Mouse (Mus musculus) CH12.LX (cell line): Measurements from ENCODE around the gene Cops4.

Experiments used
- CHD1 ChIP-seq: IDR thresholded peaks from 2 replicates; pipeline ENCODE4 v1.6.1; 2012; ENCODE audit warnings: low read depth, low read length, improper control_type of control experiment, inconsistent platforms
- CHD2 ChIP-seq: IDR thresholded peaks from 2 replicates; pipeline ENCODE4 v1.6.1; 2011; ENCODE audit warnings: low read length, improper control_type of control experiment
- CTCF ChIP-seq, 2 experiments: IDR thresholded peaks in 1 of 2; conservative IDR thresholded peaks in 1 of 2; 2 replicates each; pipeline ENCODE4 v1.5.1; 2011 to 2012; ENCODE audit warnings: low read depth in 2 of 2, low read length in 2 of 2, improper control_type of control experiment in 1 of 2, inconsistent platforms in 1 of 2, mild to moderate bottlenecking in 1 of 2, moderate library complexity in 1 of 2
- ELF1 ChIP-seq: IDR thresholded peaks from 2 replicates; pipeline ENCODE4 v1.6.1; 2014; ENCODE audit warnings: low read depth, mild to moderate bottlenecking, inconsistent platforms, low read length, improper control_type of control experiment
- EP300 ChIP-seq: IDR thresholded peaks from 2 replicates; pipeline ENCODE4 v1.6.1; 2011; ENCODE audit warnings: low read length, improper control_type of control experiment
- MAFK ChIP-seq: IDR thresholded peaks from 2 replicates; pipeline ENCODE4 v1.6.1; 2011; ENCODE audit warnings: low read length, improper control_type of control experiment; ENCODE audit not compliant: insufficient replicate concordance
- MAX ChIP-seq: IDR thresholded peaks from 2 replicates; pipeline ENCODE4 v1.6.1; 2011; ENCODE audit warnings: low read length, improper control_type of control experiment
- NRF1 ChIP-seq: IDR thresholded peaks from 2 replicates; pipeline ENCODE4 v1.6.1; 2014; ENCODE audit warnings: low read depth, mild to moderate bottlenecking, inconsistent platforms, low read length, improper control_type of control experiment, moderate library complexity
- POLR2A ChIP-seq: IDR thresholded peaks from 2 replicates; pipeline ENCODE4 v1.6.1; 2011; ENCODE audit warnings: low read depth, mild to moderate bottlenecking, improper control_type of control experiment, low read length
- RAD21 ChIP-seq: IDR thresholded peaks from 2 replicates; pipeline ENCODE4 v1.6.1; 2011; ENCODE audit warnings: low read depth, mild to moderate bottlenecking, low read length, improper control_type of control experiment, moderate library complexity
- SIN3A ChIP-seq: IDR thresholded peaks from 2 replicates; pipeline ENCODE4 v1.6.1; 2012; ENCODE audit warnings: low read length, improper control_type of control experiment, inconsistent platforms
- TCF12 ChIP-seq: IDR thresholded peaks from 2 replicates; pipeline ENCODE4 v1.6.1; 2014; ENCODE audit warnings: low read depth, mild to moderate bottlenecking, inconsistent platforms, low read length, improper control_type of control experiment
- USF1 ChIP-seq: IDR thresholded peaks from 2 replicates; pipeline ENCODE4 v1.6.1; 2014; ENCODE audit warnings: low read depth, mild to moderate bottlenecking, inconsistent platforms, low read length, improper control_type of control experiment
- ZKSCAN1 ChIP-seq: IDR thresholded peaks from 2 replicates; pipeline ENCODE4 v1.6.1; 2012; ENCODE audit warnings: low read depth, inconsistent platforms, low read length, improper control_type of control experiment, borderline replicate concordance

GRCm38 (mm10) chr5:100568177-100568576 is 50.1 kb downstream of the Cops4 start:
- TF ChIP-seq TCF12 = 0 out of 2 replicates have a peak, but pooled peaks have one; percentile 5
- no peak for TF ChIP-seq ELF1
- no peak for TF ChIP-seq CTCF (conservative IDR thresholded peaks at IDR 0.05 in 1 of 2, IDR thresholded peaks at IDR 0.05 in 1 of 2; ENCODE audit: low read depth in 2 of 2, low read length in 2 of 2)
- TF ChIP-seq RAD21 = no peak
- no peak for TF ChIP-seq ZKSCAN1
- no peak for TF ChIP-seq CHD2
- TF ChIP-seq USF1 = no peak
- TF ChIP-seq NRF1 = no peak
- no peak for TF ChIP-seq MAFK
- no peak for TF ChIP-seq SIN3A
- TF ChIP-seq POLR2A = 0 out of 2 replicates have a peak, but pooled peaks have one; percentile 5
- TF ChIP-seq EP300 = 0 out of 2 replicates have a peak, but pooled peaks have one; percentile 4
- no peak for TF ChIP-seq CHD1
- no peak for TF ChIP-seq MAX
